Mouse (Mus musculus) layer of hippocampus, adult 2 months (tissue): ENCODE data around the gene Slc16a6. TPM values are rescaled to one million over a fixed set of nuclear protein-coding genes. Genes with fewer than 3 reads are reported as not detected.

Experiments used
- DNase-seq, 2 experiments: peaks; one replicate each; pipeline ENCODE4 v3.0.0; 2022; ENCODE audit warnings: low spot score in 2 of 2
- H3K27ac ChIP-seq: fragments of 200-600 bp; 2 replicates; pipeline ENCODE4 v1.8.1; 2022
- H3K4me3 ChIP-seq: fragments of 200-600 bp; 2 replicates; pipeline ENCODE4 v1.8.1; 2022; ENCODE audit warnings: mild to moderate bottlenecking
- CTCF ChIP-seq: fragments of 200-600 bp; conservative IDR thresholded peaks from 2 replicates; pipeline ENCODE4 v1.8.1; 2022; ENCODE audit warnings: antibody characterized with exemption, mild to moderate bottlenecking, moderate library complexity
- total RNA-seq, 2 experiments: library from RNA; stranded (reverse); gene quantifications; 2 replicates each; pipeline ENCODE4 v1.2.3; 2021

Slc16a6 gene
- total RNA-seq, 2 experiments from 2014 or later = 7.2 to 8.1 TPM

DNA sequence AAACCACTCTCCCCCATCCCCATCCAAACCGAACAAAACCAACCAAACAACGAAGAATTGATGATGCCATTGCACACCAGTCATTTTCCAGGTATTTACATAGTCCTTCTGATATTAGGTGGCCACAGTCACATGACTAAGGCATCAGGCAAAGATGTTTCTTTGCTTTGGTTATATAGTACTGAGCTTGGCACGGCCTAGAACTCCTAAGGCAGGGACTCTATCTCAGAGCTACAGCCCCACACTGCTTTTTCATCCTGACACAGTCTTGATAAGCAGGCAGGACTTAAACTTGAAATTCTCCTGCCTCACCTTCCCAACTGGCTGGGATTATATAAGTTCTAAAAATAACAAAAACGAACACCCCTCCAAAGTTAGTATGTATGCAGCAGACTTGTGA is 8.3 kb downstream of the Slc16a6 start:
- no peak for DNase-seq
- no peak overlapping the region for H3K4me3 ChIP-seq

DNA sequence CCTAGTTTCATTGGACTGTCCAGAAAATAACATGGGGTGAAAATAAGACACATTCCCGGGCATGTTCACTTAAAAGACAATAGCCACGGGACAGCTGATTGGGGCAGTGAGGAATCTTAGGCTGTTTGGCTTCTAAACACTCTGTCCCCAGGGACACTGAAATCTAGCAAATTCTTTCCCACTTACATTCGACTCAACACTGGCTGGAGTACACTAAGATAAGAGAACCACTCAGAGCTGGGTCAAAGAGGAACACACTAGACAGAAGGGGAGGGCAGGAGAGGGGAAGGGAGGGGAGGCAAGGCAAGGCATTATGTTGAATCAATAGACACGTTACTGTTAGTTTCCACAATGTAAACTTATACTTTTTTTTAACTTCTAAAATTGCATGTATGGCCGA is 12.8 kb downstream of the Slc16a6 start:
- TF ChIP-seq CTCF = no peak
- H3K4me3 ChIP-seq = no peak overlapping the region
- no peak for DNase-seq

More for the DNA sequence above, 8.3 kb downstream of the Slc16a6 start:
- no peak overlapping the region for H3K27ac ChIP-seq
- TF ChIP-seq CTCF = no peak

GRCm38 (mm10) chr11:109458165-109458564 is 15.2 kb downstream of the Slc16a6 start:
- no peak overlapping the region for H3K27ac ChIP-seq
- TF ChIP-seq CTCF = no peak
- no peak for DNase-seq
- no peak overlapping the region for H3K4me3 ChIP-seq

More for the DNA sequence above, 12.8 kb downstream of the Slc16a6 start:
- H3K27ac ChIP-seq = no peak overlapping the region

DNA sequence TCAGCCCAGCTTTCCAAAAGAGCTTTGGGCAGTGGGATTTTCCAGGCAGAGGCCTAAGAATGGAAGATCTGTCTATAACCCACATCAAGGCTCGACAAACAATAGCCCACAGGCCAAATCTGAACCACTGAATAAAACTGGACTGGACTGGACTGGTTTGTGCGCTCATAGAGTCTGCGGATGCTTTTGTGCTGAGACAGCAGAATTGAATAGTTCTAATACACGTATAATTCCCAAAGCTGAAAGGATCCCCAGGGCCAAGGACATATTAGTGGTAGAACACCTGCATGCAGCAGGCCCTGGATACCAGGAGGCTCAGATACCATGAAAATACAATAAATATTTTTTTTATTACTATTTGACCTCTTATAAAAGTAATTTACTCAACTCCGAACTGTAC is 17.1 kb downstream of the Slc16a6 start:
- no peak overlapping the region for H3K27ac ChIP-seq
- DNase-seq = no peak
- no peak for TF ChIP-seq CTCF
- H3K4me3 ChIP-seq = no peak overlapping the region

DNA sequence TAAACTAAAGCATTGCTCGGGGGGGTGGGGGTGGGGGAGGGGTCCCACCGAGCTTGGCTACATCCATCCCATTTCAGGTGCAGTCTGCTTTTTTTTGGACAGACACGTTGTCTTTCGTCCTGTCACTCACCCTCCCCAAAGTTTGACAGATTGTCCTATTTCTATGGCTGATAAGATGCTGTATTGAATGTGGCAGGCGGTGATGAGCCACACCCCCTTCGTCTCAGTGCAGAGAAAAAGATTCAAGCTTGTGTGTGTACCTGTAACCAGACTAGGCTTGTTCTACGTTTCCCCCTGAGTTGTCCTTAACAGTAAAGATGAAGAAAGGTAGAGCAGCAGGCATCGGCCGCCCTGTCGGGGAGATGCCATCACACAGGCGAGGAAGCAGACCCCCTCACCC is 22.2 kb downstream of the Slc16a6 start:
- TF ChIP-seq CTCF = no peak
- Histone ChIP-seq H3K27ac (no peak overlapping the region), H3K4me3 (no peak overlapping the region)
- no peak for DNase-seq

DNA sequence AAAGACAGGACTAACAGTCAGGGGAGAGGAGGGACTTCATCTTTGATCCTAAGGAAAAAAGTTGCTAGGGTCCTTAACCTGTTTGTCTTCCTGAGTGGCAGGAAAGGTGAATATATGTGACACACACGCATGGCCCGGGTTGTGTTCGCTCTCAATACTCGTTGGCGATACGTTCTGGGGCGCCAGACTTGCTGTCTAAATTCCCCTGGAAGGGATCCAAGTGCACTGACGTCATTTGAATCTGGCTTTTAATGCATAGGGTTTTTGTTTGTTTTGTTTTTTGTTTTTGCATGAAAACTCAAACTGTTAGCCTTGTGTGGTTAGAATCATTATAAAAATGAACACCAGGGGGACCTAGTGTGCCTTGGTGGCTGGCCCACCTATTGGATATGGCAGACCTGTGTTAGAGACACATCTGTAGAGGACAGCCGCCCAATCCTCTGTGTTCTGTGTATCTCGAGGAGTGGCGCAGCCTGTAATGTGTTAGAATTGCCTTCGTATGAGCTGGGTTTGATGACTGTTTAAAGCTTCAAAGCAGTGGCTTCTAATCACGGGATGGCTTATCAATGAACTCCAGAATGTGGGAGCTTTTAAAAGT is 27.9 kb downstream of the Slc16a6 start:
- DNase-seq = peak; percentile 33 to 39
- H3K27ac ChIP-seq = no peak overlapping the region
- no peak overlapping the region for H3K4me3 ChIP-seq
- peak; percentile 90 for TF ChIP-seq CTCF

DNA sequence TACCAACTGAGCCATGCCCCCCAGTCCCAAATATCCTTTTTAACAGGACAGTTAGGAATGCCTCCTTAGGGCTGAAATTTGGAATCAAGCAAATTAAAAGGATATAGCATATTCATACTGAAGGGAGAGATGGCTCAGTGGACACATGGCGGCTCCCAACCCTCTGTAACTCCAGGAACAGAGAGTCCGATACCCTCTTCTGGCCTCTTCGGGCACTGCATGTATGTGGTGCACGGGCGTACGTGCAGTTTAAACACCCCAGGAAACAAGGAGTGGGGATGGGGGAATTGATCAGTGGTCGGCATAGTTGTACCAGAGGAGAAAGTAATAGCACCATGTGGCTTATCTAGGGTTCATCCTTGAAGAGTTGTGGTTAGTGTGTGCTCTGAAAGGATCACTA is 28.8 kb downstream of the Slc16a6 start:
- no peak overlapping the region for H3K27ac ChIP-seq
- TF ChIP-seq CTCF = peak; percentile 67
- no peak for DNase-seq

GRCm38 (mm10) chr11:109443468-109444263 is 29.7 kb downstream of the Slc16a6 start:
- H3K4me3 ChIP-seq = no peak overlapping the region
- no peak overlapping the region for H3K27ac ChIP-seq
- no peak for DNase-seq
- peak; percentile 44 for TF ChIP-seq CTCF

More for the DNA sequence above, 28.8 kb downstream of the Slc16a6 start:
- H3K4me3 ChIP-seq = no peak overlapping the region

- Histone ChIP-seq H3K4me3 (no peak overlapping the region), H3K27ac (no peak overlapping the region)
- TF ChIP-seq CTCF = no peak
- no peak for DNase-seq
Measured at GRCm38 (mm10) chr11:109442166-109442730, 31.1 kb downstream of the Slc16a6 start.

- H3K4me3 ChIP-seq = no peak overlapping the region
- peak; percentile 70 for TF ChIP-seq CTCF
- no peak overlapping the region for H3K27ac ChIP-seq
- no peak for DNase-seq
Measured at GRCm38 (mm10) chr11:109441119-109441518, 32.3 kb downstream of the Slc16a6 start.

DNA sequence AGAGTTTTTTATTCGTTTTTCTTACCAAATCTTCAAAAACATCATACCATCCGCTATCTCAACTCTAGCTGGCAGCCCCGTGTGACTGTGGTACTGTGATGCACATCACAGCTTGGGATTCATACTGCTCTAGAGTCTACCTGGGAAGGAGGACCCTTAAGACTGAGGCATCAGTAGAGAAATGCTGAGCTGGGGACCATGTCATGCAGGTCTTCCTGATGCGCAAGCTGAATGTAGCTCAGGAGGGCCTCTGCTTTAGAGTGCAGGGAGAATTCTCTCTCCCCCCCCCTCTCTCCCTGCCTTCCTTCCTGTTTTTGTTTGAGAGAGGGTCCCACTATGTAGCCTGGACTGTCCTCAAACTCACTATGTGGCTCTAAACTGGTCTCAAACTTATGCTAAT is 32.8 kb downstream of the Slc16a6 start:
- DNase-seq = no peak
- no peak overlapping the region for H3K27ac ChIP-seq
- TF ChIP-seq CTCF = no peak
- peak overlapping the region; percentile 54; the same call in 1 of the 2 replicates for H3K4me3 ChIP-seq

DNA sequence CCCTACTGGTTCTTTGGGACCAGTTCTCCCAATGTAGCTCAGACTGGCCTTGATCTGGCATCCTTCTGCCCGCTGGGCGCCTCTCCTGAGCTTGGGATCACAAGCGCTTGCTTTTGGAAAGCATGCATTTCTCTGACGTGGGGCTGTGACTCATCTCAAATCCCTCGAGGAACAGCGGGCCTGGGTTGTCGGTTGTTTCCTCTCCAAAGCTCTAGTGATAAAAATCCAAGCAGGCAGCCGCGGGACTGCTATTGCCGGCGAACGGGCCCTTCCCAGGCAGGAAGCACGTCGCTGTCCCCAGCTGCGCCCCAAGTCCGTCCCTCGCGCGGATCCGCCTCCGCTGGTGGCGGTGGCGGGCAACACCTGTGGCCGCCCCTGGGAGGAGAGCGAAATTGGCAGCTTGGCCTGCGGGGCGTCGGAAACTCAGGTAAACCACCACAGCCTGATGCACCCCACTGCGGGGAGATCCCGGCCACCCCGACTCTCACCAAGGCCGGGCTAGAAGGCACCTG is 33.5 kb downstream of the Slc16a6 start:
- peak; percentile 58 for TF ChIP-seq CTCF
- peak; percentile 54 to 58 for DNase-seq
- peak overlapping the region; percentile 54 for H3K4me3 ChIP-seq
- H3K27ac ChIP-seq = peak overlapping the region; percentile 78; the same call in 1 of the 2 replicates

DNA sequence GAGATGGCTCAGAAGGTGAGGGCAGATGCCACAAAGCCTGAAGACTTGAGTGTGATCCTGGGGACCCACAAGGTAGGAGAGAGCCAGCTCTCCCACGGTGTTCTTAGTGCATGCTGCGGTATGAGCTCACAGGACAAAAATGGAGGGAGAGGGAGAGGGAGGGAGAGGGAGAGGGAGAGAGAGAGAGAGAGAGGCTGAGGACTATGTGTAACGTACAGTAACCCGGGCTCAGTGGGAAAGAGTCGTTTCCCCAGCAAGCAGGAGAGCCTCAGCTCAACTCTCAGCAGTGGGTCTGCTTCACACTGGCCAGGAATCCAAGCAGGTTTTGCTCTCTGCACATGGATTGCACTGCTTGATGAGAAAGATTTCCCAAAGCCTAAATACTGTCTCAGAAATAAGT is 34.2 kb downstream of the Slc16a6 start:
- peak overlapping the region; percentile 78; the same call in 1 of the 2 replicates for H3K27ac ChIP-seq
- TF ChIP-seq CTCF = no peak
- DNase-seq = no peak
- H3K4me3 ChIP-seq = peak overlapping the region; percentile 54; the same call in 1 of the 2 replicates
